Mouse (Mus musculus) forebrain, embryonic 11.5 days (tissue): ENCODE results near the gene Suco. TPM values are rescaled to one million over a fixed set of nuclear protein-coding genes. Genes with fewer than 3 reads are reported as not detected.

ENCODE experiments used
- ATAC-seq: fragments of 200-750 bp; cut with Nextera tagmentation; replicated peaks from 2 replicates; pipeline ENCODE4 v1.8.0; 2017; ENCODE audit warnings: moderate TSS enrichment; ENCODE audit not compliant: low FRiP score
- DNase-seq: peaks from one replicate; pipeline ENCODE4 v3.0.0-alpha.2; 2017; ENCODE audit warnings: low spot score
- H3K27ac ChIP-seq: fragments of 300-500 bp; sonication (generic); 2 replicates; pipeline ENCODE4 v1.5.1; 2014; ENCODE audit warnings: low read depth, low read length
- H3K27me3 ChIP-seq: fragments of 300-500 bp; sonication (generic); 2 replicates; pipeline ENCODE4 v1.6.1; 2014; ENCODE audit warnings: mild to moderate bottlenecking, low read length, mixed read lengths; ENCODE audit not compliant: control insufficient read depth, insufficient read depth
- H3K36me3 ChIP-seq: fragments of 300-500 bp; sonication (generic); 2 replicates; pipeline ENCODE4 v1.6.1; 2014; ENCODE audit warnings: mild to moderate bottlenecking, low read length, moderate library complexity, mixed read lengths; ENCODE audit not compliant: control insufficient read depth, insufficient read depth
- H3K4me1 ChIP-seq: fragments of 300-500 bp; sonication (generic); replicated peaks from 2 replicates; pipeline ENCODE4 v1.6.1; 2014; ENCODE audit warnings: low read length, mixed read lengths; ENCODE audit not compliant: control insufficient read depth, insufficient read depth
- H3K4me2 ChIP-seq: fragments of 300-500 bp; sonication (generic); 2 replicates; pipeline ENCODE4 v1.6.1; 2014; ENCODE audit warnings: low read depth, mild to moderate bottlenecking, low read length, moderate library complexity, mixed read lengths; ENCODE audit not compliant: severe bottlenecking
- H3K4me3 ChIP-seq: fragments of 300-500 bp; sonication (generic); 2 replicates; pipeline ENCODE4 v1.5.1; 2014; ENCODE audit warnings: low read depth, low read length
- H3K9ac ChIP-seq: fragments of 300-500 bp; sonication (generic); 2 replicates; pipeline ENCODE4 v1.6.1; 2014; ENCODE audit warnings: low read length
- H3K9me3 ChIP-seq: fragments of 300-500 bp; sonication (generic); 2 replicates; pipeline ENCODE4 v1.6.1; 2016; ENCODE audit warnings: low read length, mixed read lengths; ENCODE audit not compliant: control insufficient read depth
- WGBS: fragments of 180-500 bp; shearing (Covaris S2); extraction: QIAGEN DNeasy Blood & Tissue Kit; methylation state at CpG from one replicate; pipeline ENCODE4 v1.1.7; 2014; 5-methylcytosine and 5-hydroxymethylcytosine counted together
- polyA plus RNA-seq: library from polyadenylated mRNA; unstranded; fragments of >200 nt; fragmentation: Nextera tagmentation; extraction: Ambion mirVana; gene quantifications from 2 replicates; pipeline ENCODE4 v1.2.1, GENCODE M21; 2014

The Suco gene
- polyA plus RNA-seq, 1 experiment from 2014 or later, result 34.0 TPM

- Histone ChIP-seq H3K4me3 (no peak overlapping the region), H3K4me2 (no peak overlapping the region), H3K9me3 (no peaks in the 10 kb centered on the region), H3K27me3 (no peaks in the 10 kb centered on the region), H3K4me1 (no peaks in the 10 kb centered on the region), H3K27ac (no peak overlapping the region), H3K36me3 (no peaks in the 10 kb centered on the region), H3K9ac (no peak overlapping the region)
- ATAC-seq (no peak), DNase-seq (no peak)
- 85% methylated on average over 8 of the region's 8 CpGs for WGBS
Measured at GRCm38 (mm10) chr1:161897235-161897634, 20.8 kb upstream of the Suco start.

- 81% methylated on average over 10 of the region's 10 CpGs for WGBS
- no peaks in the 10 kb centered on the region for H3K27me3 ChIP-seq
- H3K36me3 ChIP-seq, result no peaks in the 10 kb centered on the region
- H3K4me1 ChIP-seq, result no peaks in the 10 kb centered on the region
- H3K4me3 ChIP-seq, result no peak overlapping the region
- ATAC-seq, result no peak
- H3K27ac ChIP-seq, result no peak overlapping the region
- DNase-seq, result no peak
- H3K4me2 ChIP-seq, result no peak overlapping the region
- no peaks in the 10 kb centered on the region for H3K9me3 ChIP-seq
- no peak overlapping the region for H3K9ac ChIP-seq
Measured at GRCm38 (mm10) chr1:161896130-161896529, 19.6 kb upstream of the Suco start.

- no peaks in the 10 kb centered on the region for H3K27me3 ChIP-seq
- H3K36me3 ChIP-seq, result no peaks in the 10 kb centered on the region
- no peak overlapping the region for H3K9ac ChIP-seq
- H3K4me3 ChIP-seq, result no peak overlapping the region
- H3K4me1 ChIP-seq, result no peaks in the 10 kb centered on the region
- ATAC-seq, result no peak
- H3K9me3 ChIP-seq, result no peaks in the 10 kb centered on the region
- DNase-seq, result no peak
- H3K4me2 ChIP-seq, result no peak overlapping the region
- no peak overlapping the region for H3K27ac ChIP-seq
- WGBS, result 94% methylated on average over 3 of the region's 3 CpGs
Measured at GRCm38 (mm10) chr1:161895014-161895413, 18.5 kb upstream of the Suco start.

GRCm38 (mm10) chr1:161894553-161894952 is 18.1 kb upstream of the Suco start:
- ATAC-seq (no peak), DNase-seq (no peak)
- Histone ChIP-seq H3K9me3 (no peaks in the 10 kb centered on the region), H3K4me1 (no peaks in the 10 kb centered on the region), H3K4me3 (no peak overlapping the region), H3K9ac (no peak overlapping the region), H3K36me3 (no peaks in the 10 kb centered on the region), H3K27me3 (no peaks in the 10 kb centered on the region), H3K27ac (no peak overlapping the region), H3K4me2 (no peak overlapping the region)
- WGBS, result 78% methylated on average over 2 of the region's 2 CpGs

GRCm38 (mm10) chr1:161894126-161894525 is 17.6 kb upstream of the Suco start:
- no peak overlapping the region for H3K4me2 ChIP-seq
- H3K27ac ChIP-seq, result no peak overlapping the region
- H3K9ac ChIP-seq, result no peak overlapping the region
- H3K4me3 ChIP-seq, result no peak overlapping the region
- H3K27me3 ChIP-seq, result no peaks in the 10 kb centered on the region
- no peaks in the 10 kb centered on the region for H3K9me3 ChIP-seq
- no peaks in the 10 kb centered on the region for H3K4me1 ChIP-seq
- ATAC-seq (no peak), DNase-seq (no peak)
- H3K36me3 ChIP-seq, result no peaks in the 10 kb centered on the region
- WGBS, result 81% methylated on average over 2 of the region's 2 CpGs

GRCm38 (mm10) chr1:161888823-161889222 is 12.3 kb upstream of the Suco start:
- no peaks in the 10 kb centered on the region for H3K9me3 ChIP-seq
- DNase-seq (no peak), ATAC-seq (no peak)
- no peak overlapping the region for H3K9ac ChIP-seq
- H3K4me2 ChIP-seq, result no peak overlapping the region
- H3K27me3 ChIP-seq, result no peaks in the 10 kb centered on the region
- H3K4me3 ChIP-seq, result no peak overlapping the region
- H3K27ac ChIP-seq, result no peak overlapping the region
- H3K36me3 ChIP-seq, result no peaks in the 10 kb centered on the region
- H3K4me1 ChIP-seq, result no peaks in the 10 kb centered on the region
- 94% methylated on average over 3 of the region's 3 CpGs for WGBS

GRCm38 (mm10) chr1:161887679-161888260 is 11.3 kb upstream of the Suco start:
- no peaks in the 10 kb centered on the region for H3K4me1 ChIP-seq
- 90% methylated on average over 12 of the region's 12 CpGs for WGBS

GRCm38 (mm10) chr1:161885762-161886161 is 9.3 kb upstream of the Suco start:
- H3K4me3 ChIP-seq, result no peak overlapping the region
- H3K36me3 ChIP-seq, result no peaks in the 10 kb centered on the region
- no peaks in the 10 kb centered on the region for H3K27me3 ChIP-seq
- no peak overlapping the region for H3K9ac ChIP-seq
- H3K27ac ChIP-seq, result no peak overlapping the region
- H3K9me3 ChIP-seq, result no peaks in the 10 kb centered on the region
- WGBS, result 70% methylated on average over 1 of the region's 1 CpGs
- H3K4me2 ChIP-seq, result no peak overlapping the region
- no peak for ATAC-seq
- H3K4me1 ChIP-seq, result no peaks in the 10 kb centered on the region
- DNase-seq, result no peak

More at GRCm38 (mm10) chr1:161887679-161888260, 11.3 kb upstream of the Suco start:
- Histone ChIP-seq H3K9ac (no peak overlapping the region), H3K27ac (no peak overlapping the region), H3K36me3 (no peaks in the 10 kb centered on the region), H3K9me3 (no peaks in the 10 kb centered on the region), H3K4me3 (no peak overlapping the region), H3K4me2 (no peak overlapping the region), H3K27me3 (no peaks in the 10 kb centered on the region)
- ATAC-seq, result no peak
- DNase-seq, result no peak

GRCm38 (mm10) chr1:161877580-161878142 is 1.2 kb upstream of the Suco start:
- Histone ChIP-seq H3K4me2 (peak overlapping the region; percentile 67), H3K9ac (peak overlapping the region; percentile 84), H3K27me3 (no peaks in the 10 kb centered on the region), H3K9me3 (no peaks in the 10 kb centered on the region), H3K4me1 (peaks cover 3% of the 10 kb centered on the region; the same call in 1 of the 2 replicates), H3K4me3 (peak overlapping the region; percentile 82), H3K36me3 (no peaks in the 10 kb centered on the region), H3K27ac (peak overlapping the region; percentile 27; the same call in 1 of the 2 replicates)
- DNase-seq (no peak), ATAC-seq (no peak)
- WGBS, result 19% methylated on average over 5 of the region's 5 CpGs
